Mouse (Mus musculus) T-cell, adult 2 months (primary cell): ENCODE measurements around the gene Myh10.
"Not testable (repeated sequence)": the region's sequence is repeated elsewhere in the genome, so short reads cannot be mapped to it uniquely, and the experiment has no call there.

Experiments
- DNase-seq: peaks from one replicate; pipeline ENCODE4 v3.0.0; 2022; ENCODE audit warnings: low spot score

The Myh10 gene

GRCm38 (mm10) chr11:68692693-68693446 is 1.5 kb downstream of the Myh10 start:
- no peak for DNase-seq

GRCm38 (mm10) chr11:68693447-68694040 is 2.2 kb downstream of the Myh10 start:
- no peak for DNase-seq

- DNase-seq: no peak
These were observed 11.0 kb downstream of the Myh10 start for GRCm38 (mm10) chr11:68702370-68702769.

- no peak for DNase-seq
These were observed 12.0 kb downstream of the Myh10 start for GRCm38 (mm10) chr11:68703360-68703759.

GRCm38 (mm10) chr11:68704258-68704657 is 12.9 kb downstream of the Myh10 start:
- DNase-seq: no peak

- DNase-seq: no peak
These were observed 13.5 kb downstream of the Myh10 start for GRCm38 (mm10) chr11:68704847-68705246.

- no peak for DNase-seq
These were observed 15.4 kb downstream of the Myh10 start for GRCm38 (mm10) chr11:68706524-68707429.

GRCm38 (mm10) chr11:68707881-68708582 is 16.7 kb downstream of the Myh10 start:
- no peak for DNase-seq

- DNase-seq: no peak
These were observed 24.8 kb downstream of the Myh10 start for GRCm38 (mm10) chr11:68716167-68716566.

GRCm38 (mm10) chr11:68717171-68717840 is 25.9 kb downstream of the Myh10 start:
- DNase-seq: no peak

GRCm38 (mm10) chr11:68719096-68719648 is 27.8 kb downstream of the Myh10 start:
- no peak for DNase-seq

GRCm38 (mm10) chr11:68719774-68720173 is 28.4 kb downstream of the Myh10 start:
- DNase-seq: no peak

GRCm38 (mm10) chr11:68724117-68724516 is 32.8 kb downstream of the Myh10 start:
- DNase-seq: no peak

- no peak for DNase-seq
These were observed 37.3 kb downstream of the Myh10 start for GRCm38 (mm10) chr11:68728693-68729092.

GRCm38 (mm10) chr11:68730792-68731191 is 39.4 kb downstream of the Myh10 start:
- no peak for DNase-seq

- no peak for DNase-seq
These were observed 40.7 kb downstream of the Myh10 start for GRCm38 (mm10) chr11:68732066-68732465.

GRCm38 (mm10) chr11:68733401-68733800 is 42.0 kb downstream of the Myh10 start:
- not testable (repeated sequence) for DNase-seq

GRCm38 (mm10) chr11:68739509-68739908 is 48.1 kb downstream of the Myh10 start:
- DNase-seq: no peak

- DNase-seq: no peak
These were observed 51.3 kb downstream of the Myh10 start for GRCm38 (mm10) chr11:68742658-68743057.

GRCm38 (mm10) chr11:68744150-68744549 is 52.8 kb downstream of the Myh10 start:
- DNase-seq: no peak
